Mouse (Mus musculus) spleen, adult 2 months (tissue): ENCODE measurements around the gene Apeh. TPM values are rescaled to one million over a fixed set of nuclear protein-coding genes. Genes with fewer than 3 reads are reported as not detected.
A peak's percentile ranks its signal among the peaks of the same experiment; 100 is the strongest.

Experiments used
- DNase-seq, 2 experiments: peaks; one replicate each; pipeline versions ENCODE4 v3.0.0 to v3.0.0-alpha.2; 2012 to 2021; ENCODE audit warnings: low spot score in 2 of 2, low read depth in 1 of 2
- H3K27ac ChIP-seq: fragments of 200-500 bp; 2 replicates; pipeline ENCODE4 v1.5.1; 2012; ENCODE audit warnings: low read length, inconsistent platforms; ENCODE audit not compliant: insufficient read depth
- H3K27me3 ChIP-seq: fragments of 200-500 bp; 2 replicates; pipeline ENCODE4 v1.6.1; 2012; ENCODE audit warnings: mild to moderate bottlenecking, moderate library complexity, low read length, inconsistent platforms; ENCODE audit not compliant: control insufficient read depth, insufficient read depth
- H3K36me3 ChIP-seq: fragments of 200-500 bp; 2 replicates; pipeline ENCODE4 v1.6.1; 2012; ENCODE audit warnings: mild to moderate bottlenecking, low read length, inconsistent platforms; ENCODE audit not compliant: control insufficient read depth, insufficient read depth
- H3K4me1 ChIP-seq: fragments of 200-500 bp; 2 replicates; pipeline ENCODE4 v1.6.1; 2011; ENCODE audit warnings: inconsistent platforms; ENCODE audit not compliant: control insufficient read depth, insufficient read depth, insufficient read length
- H3K4me3 ChIP-seq: fragments of 200-500 bp; 2 replicates; pipeline ENCODE4 v1.5.1; 2011; ENCODE audit warnings: mild to moderate bottlenecking, inconsistent platforms; ENCODE audit not compliant: insufficient read depth, insufficient read length; ENCODE audit errors: extremely low read depth
- CTCF ChIP-seq: fragments of 200-500 bp; IDR thresholded peaks from 2 replicates; pipeline ENCODE4 v1.5.1; 2011; ENCODE audit warnings: mild to moderate bottlenecking, inconsistent platforms; ENCODE audit not compliant: insufficient read depth, insufficient read length, insufficient replicate concordance; ENCODE audit errors: extremely low read depth
- POLR2A ChIP-seq: fragments of 200-500 bp; IDR thresholded peaks from 2 replicates; pipeline ENCODE4 v1.6.1; 2011; ENCODE audit warnings: low read depth, low read length, inconsistent platforms
- WGBS: fragments of 180-500 bp; shearing (Covaris S2); methylation state at CpG from one replicate; pipeline ENCODE4 v1.1.7; 2018; 5-methylcytosine and 5-hydroxymethylcytosine counted together
- polyA plus RNA-seq: library from polyadenylated mRNA; depleted of rRNA; stranded (reverse); fragments of >200 nt; gene quantifications from 2 replicates; pipeline ENCODE4 v1.2.3, GENCODE M21; 2012

Apeh gene
- polyA plus RNA-seq, 1 experiment = 136 TPM

GRCm38 (mm10) chr9:108110160-108110559, 15.8 kb upstream of the Apeh start:
- peak overlapping the region; percentile 53; the same call in 1 of the 2 replicates for H3K4me3 ChIP-seq
- WGBS = 47% methylated on average over 16 of the region's 16 CpGs

GRCm38 (mm10) chr9:108107867-108108266, 13.5 kb upstream of the Apeh start:
- Histone ChIP-seq H3K4me1 (peaks cover 20% of the 10 kb centered on the region), H3K27me3 (peaks cover 6% of the 10 kb centered on the region; the same call in 1 of the 2 replicates), H3K27ac (no peak overlapping the region), H3K36me3 (no peaks in the 10 kb centered on the region), H3K4me3 (no peak overlapping the region)
- TF ChIP-seq POLR2A (no peak), CTCF (no peak)
- 88% methylated on average over 16 of the region's 16 CpGs for WGBS
- no peak for DNase-seq

More at GRCm38 (mm10) chr9:108110160-108110559, 15.8 kb upstream of the Apeh start:
- Histone ChIP-seq H3K4me1 (peaks cover 11% of the 10 kb centered on the region), H3K27me3 (peaks cover 6% of the 10 kb centered on the region; the same call in 1 of the 2 replicates), H3K36me3 (no peaks in the 10 kb centered on the region), H3K27ac (no peak overlapping the region)
- no peak for DNase-seq
- TF ChIP-seq CTCF = no peak
- TF ChIP-seq POLR2A = no peak

- no peaks in the 10 kb centered on the region for H3K36me3 ChIP-seq
- no peak overlapping the region for H3K4me3 ChIP-seq
- WGBS = 95% methylated on average over 23 of the region's 23 CpGs
Observed at GRCm38 (mm10) chr9:108106090-108106489, 11.7 kb upstream of the Apeh start.

GRCm38 (mm10) chr9:108105549-108105863, 11.1 kb upstream of the Apeh start:
- Histone ChIP-seq H3K27me3 (no peaks in the 10 kb centered on the region), H3K4me1 (peaks cover 11% of the 10 kb centered on the region), H3K27ac (no peak overlapping the region), H3K4me3 (no peak overlapping the region), H3K36me3 (no peaks in the 10 kb centered on the region)
- WGBS = 83% methylated on average over 12 of the region's 12 CpGs
- no peak for DNase-seq
- TF ChIP-seq CTCF = no peak
- no peak for TF ChIP-seq POLR2A

More at GRCm38 (mm10) chr9:108106090-108106489, 11.7 kb upstream of the Apeh start:
- Histone ChIP-seq H3K27ac (no peak overlapping the region), H3K4me1 (peaks cover 17% of the 10 kb centered on the region), H3K27me3 (peaks cover 4% of the 10 kb centered on the region; the same call in 1 of the 2 replicates)
- TF ChIP-seq CTCF (no peak), POLR2A (no peak)
- DNase-seq = no peak

GRCm38 (mm10) chr9:108104766-108105548, 10.6 kb upstream of the Apeh start:
- TF ChIP-seq POLR2A = no peak
- no peak for TF ChIP-seq CTCF
- Histone ChIP-seq H3K27ac (0 out of 2 replicates have a peak overlapping the region, but pooled peaks have one; percentile 4), H3K27me3 (no peaks in the 10 kb centered on the region), H3K36me3 (no peaks in the 10 kb centered on the region), H3K4me1 (peaks cover 9% of the 10 kb centered on the region), H3K4me3 (peak overlapping the region; percentile 11; the same call in 1 of the 2 replicates)
- DNase-seq = no peak
- WGBS = 45% methylated on average over 31 of the region's 31 CpGs

GRCm38 (mm10) chr9:108099619-108100018, 5.2 kb upstream of the Apeh start:
- H3K27ac ChIP-seq = no peak overlapping the region
- peaks cover 7% of the 10 kb centered on the region for H3K4me1 ChIP-seq
- H3K27me3 ChIP-seq = no peaks in the 10 kb centered on the region
- TF ChIP-seq CTCF (no peak), POLR2A (no peak)
- H3K36me3 ChIP-seq = no peaks in the 10 kb centered on the region
- H3K4me3 ChIP-seq = no peak overlapping the region
- DNase-seq = no peak
- 95% methylated on average over 8 of the region's 8 CpGs for WGBS
